Mouse (Mus musculus): ENCODE results near the gene Fam173a. TPM values are rescaled to one million over a fixed set of nuclear protein-coding genes. Genes with fewer than 3 reads are reported as not detected.

The Fam173a gene
- polyA plus RNA-seq (2015; fragmentation: Nextera tagmentation; extraction: Ambion mirVana): 86.6 and 86.8 TPM in 2 replicates

DNA sequence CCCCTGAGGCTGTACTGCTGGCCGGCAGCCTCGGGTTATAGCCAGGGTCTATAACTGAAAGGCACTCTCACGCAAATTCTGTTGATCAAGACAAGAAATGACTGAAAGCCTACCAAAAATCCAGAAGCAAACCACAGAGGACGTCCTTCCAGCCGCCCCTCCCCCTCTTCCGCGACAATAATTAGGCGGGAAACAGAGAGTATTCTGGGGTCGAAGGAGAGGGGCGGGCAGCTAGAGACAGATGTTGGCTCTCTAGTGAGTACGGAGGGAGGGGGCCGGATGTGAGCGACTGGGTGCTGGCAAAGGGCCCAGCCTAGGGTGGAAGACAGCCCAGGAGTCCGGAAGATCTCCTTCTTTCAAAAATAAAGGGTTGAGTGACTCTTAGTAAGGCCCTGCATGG lies at the start of gene Fam173a:
TSS of gene Fam173a (minus strand) at position 287 of the 400 bp plus-strand sequence.
- H3K4me2 ChIP-seq: peak within 1 kb of the TSS; percentile 88
- peak within 1 kb of the TSS; percentile 90 for H3K9ac ChIP-seq
- WGBS: 1% methylated on average over 14 of the region's 14 CpGs
- H3K4me1 ChIP-seq (replicated peaks): peaks cover 64% of the 10 kb centered on the region
- peak within 1 kb of the TSS; percentile 78 for H3K4me3 ChIP-seq
- peaks cover 20% of the 10 kb centered on the region for H3K36me3 ChIP-seq
- H3K27me3 ChIP-seq: peaks cover 4% of the 10 kb centered on the region; the same call in 1 of the 2 replicates
- peak within 1 kb of the TSS; percentile 93 for H3K27ac ChIP-seq
- ATAC-seq (ENCODE audit: low FRiP score): peak; percentile 62
- no peaks in the 10 kb centered on the region for H3K9me3 ChIP-seq

DNA sequence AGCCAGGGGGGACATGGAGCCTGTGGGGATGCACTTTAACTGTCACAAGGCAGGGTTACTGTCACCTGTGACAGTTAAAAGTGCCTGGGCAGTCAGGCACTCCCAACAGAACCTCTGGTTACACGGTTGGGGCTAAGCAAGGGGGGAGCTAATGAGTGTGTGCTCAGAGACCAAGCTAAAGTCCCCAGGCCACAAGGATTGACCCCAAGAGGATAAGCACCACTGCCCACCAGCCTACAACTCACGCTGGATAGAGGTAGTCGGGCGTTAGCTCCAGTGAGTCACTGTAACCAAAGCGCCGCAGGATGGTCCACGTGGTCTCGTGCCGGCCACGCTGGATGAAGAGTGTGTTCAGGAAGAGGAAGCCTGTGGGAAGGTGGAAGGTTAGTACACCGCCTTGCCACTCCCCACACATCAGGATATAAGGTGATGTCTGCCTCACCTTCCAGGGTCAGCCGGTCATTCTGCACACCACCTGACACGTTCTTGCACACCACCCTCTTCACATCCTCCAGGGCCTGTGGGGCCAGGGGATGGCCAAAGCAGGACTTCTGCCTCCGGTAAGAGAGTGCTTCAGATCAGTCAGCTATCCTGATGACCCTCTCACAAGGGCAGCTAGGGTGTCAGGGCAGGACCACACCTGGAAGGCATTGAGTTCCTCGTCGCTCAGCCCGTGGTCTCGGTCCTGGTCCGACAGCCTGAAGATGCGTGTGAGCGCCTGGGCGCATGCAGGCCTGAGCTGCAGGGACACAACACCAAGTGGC lies 48.6 kb upstream of the Fam173a start, which contains the start of gene Gm20683:
TSS of gene Gm20683 (minus strand) at position 647 of the 764 bp plus-strand sequence.
- Histone ChIP-seq H3K27me3 (no peaks in the 10 kb centered on the region), H3K36me3 (peaks cover 50% of the 10 kb centered on the region), H3K27ac (no peak within 1 kb of the TSS), H3K9me3 (no peaks in the 10 kb centered on the region), H3K4me1 (replicated peaks) (peaks cover 47% of the 10 kb centered on the region), H3K9ac (0 out of 2 replicates have a peak within 1 kb of the TSS, but pooled peaks have one; percentile 4), H3K4me2 (no peak within 1 kb of the TSS), H3K4me3 (no peak within 1 kb of the TSS)
- ATAC-seq (ENCODE audit: low FRiP score): no peak
- WGBS: 94% methylated on average over 22 of the region's 22 CpGs

DNA sequence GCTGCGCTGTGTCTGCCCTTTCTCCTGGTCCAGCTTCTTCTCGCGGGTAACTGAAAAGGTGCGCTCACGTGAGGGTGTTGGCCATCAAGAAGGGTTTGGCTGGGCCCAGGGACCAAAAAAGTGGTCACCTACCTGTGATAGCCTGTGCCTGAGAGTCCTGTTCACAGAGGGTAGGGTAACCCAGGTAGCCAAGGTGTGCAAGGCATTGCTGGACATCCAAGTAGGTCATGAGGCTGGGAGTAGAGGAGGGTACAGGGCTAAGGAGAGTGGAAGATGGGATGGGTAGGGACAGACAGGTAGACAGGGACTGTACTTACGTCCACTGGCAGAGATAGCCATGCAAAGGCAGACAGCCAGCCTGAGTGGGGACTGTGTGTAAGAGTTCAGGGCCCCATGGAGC lies 47.8 kb upstream of the Fam173a start:
- H3K4me2 ChIP-seq: no peak overlapping the region
- no peak overlapping the region for H3K27ac ChIP-seq
- H3K27me3 ChIP-seq: no peaks in the 10 kb centered on the region
- no peak overlapping the region for H3K4me3 ChIP-seq
- peaks cover 55% of the 10 kb centered on the region for H3K4me1 ChIP-seq (replicated peaks)
- ATAC-seq (ENCODE audit: low FRiP score): no peak
- no peaks in the 10 kb centered on the region for H3K9me3 ChIP-seq
- no peak overlapping the region for H3K9ac ChIP-seq
- WGBS: 97% methylated on average over 6 of the region's 6 CpGs
- H3K36me3 ChIP-seq: peaks cover 51% of the 10 kb centered on the region

DNA sequence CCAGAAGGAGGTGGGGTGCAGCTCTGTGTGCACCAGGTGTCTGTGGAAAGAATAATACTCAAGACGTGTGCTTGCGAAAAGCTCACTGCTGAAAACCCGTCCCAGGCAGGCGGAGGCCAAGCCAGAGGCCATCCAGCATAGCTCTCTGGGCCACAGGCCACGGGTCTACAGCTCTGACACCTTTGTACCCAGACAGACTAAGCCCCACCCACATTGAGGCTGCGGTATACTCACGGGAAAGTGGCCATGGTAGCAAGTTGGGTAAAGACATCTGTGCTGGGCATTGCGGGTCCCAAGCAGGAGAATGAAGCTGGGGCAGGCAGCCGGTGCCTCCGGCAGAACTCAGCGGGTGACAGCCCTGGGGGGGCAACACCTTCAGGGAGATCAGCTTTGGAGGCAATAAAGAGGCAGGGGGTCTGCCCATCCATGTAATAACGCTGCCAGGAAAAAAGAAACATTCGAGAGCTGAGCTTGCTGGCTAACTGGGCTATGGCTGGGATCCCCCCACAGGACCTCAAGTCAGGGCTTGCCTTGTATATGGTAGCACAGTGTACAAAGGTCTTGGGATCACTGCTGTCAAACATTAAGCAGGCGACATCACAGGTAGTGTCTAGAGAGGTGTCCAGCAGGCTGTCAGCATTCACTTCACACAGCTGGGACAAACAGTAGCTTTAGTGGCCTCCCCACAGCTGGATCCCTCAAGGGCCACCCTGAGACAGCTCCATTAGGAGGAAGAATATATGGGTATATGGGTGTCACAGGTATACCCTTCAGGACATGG lies 46.9 kb upstream of the Fam173a start:
- H3K9ac ChIP-seq: peak overlapping the region; percentile 46; the same call in 1 of the 2 replicates
- H3K4me2 ChIP-seq: no peak overlapping the region
- H3K36me3 ChIP-seq: peaks cover 57% of the 10 kb centered on the region
- H3K4me3 ChIP-seq: no peak overlapping the region
- no peak for ATAC-seq (ENCODE audit: low FRiP score)
- H3K27me3 ChIP-seq: no peaks in the 10 kb centered on the region
- H3K9me3 ChIP-seq: no peaks in the 10 kb centered on the region
- H3K27ac ChIP-seq: no peak overlapping the region
- WGBS: 89% methylated on average over 14 of the region's 14 CpGs
- peaks cover 59% of the 10 kb centered on the region for H3K4me1 ChIP-seq (replicated peaks)

DNA sequence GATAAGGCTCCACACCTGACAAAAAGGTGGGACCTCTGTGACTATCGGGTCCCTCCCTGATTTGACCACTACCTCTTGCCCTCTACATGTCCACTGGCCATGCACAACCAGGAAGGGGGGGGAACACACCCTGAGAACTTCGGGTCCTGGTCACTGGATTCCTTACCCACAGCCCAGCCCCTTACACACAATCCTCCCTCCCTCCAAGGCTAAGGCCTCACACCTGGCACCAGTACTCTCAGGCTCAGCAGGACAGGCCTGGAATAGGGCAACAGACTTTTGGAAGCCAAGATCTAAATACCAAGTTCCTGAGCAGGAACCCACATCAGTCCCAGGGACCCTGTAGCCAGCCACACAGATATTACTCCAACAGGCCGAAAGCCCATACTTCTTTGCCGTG lies 46.2 kb upstream of the Fam173a start:
- Histone ChIP-seq H3K27me3 (no peaks in the 10 kb centered on the region), H3K9me3 (no peaks in the 10 kb centered on the region), H3K27ac (peak overlapping the region; percentile 8; the same call in 1 of the 2 replicates), H3K4me1 (replicated peaks) (peaks cover 64% of the 10 kb centered on the region), H3K36me3 (peaks cover 57% of the 10 kb centered on the region), H3K9ac (peak overlapping the region; percentile 46; the same call in 1 of the 2 replicates), H3K4me2 (no peak overlapping the region), H3K4me3 (no peak overlapping the region)
- ATAC-seq (ENCODE audit: low FRiP score): no peak
- 87% methylated on average over 4 of the region's 4 CpGs for WGBS

DNA sequence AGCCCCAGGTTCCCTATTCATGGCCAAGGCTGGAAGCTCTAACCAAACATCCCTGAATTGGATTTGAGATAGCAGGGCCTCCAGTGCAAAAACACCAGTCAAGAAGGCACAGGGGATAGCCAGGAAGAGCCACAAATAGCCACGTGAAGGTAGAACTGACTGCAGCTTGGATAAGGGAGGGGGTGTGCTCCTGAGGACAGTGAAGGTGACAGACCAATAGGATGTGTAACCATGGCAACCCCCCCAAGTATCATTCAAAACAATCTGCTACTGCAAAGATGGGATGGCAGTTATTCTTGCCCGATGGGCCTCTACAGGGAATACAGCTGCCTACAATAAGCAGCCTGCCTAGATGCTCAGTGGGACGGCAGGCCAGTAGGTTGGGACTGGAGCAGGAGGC lies 44.8 kb upstream of the Fam173a start:
- H3K27ac ChIP-seq: peak overlapping the region; percentile 88
- no peak for ATAC-seq (ENCODE audit: low FRiP score)
- no peaks in the 10 kb centered on the region for H3K9me3 ChIP-seq
- H3K4me3 ChIP-seq: peak overlapping the region; percentile 49
- peaks cover 56% of the 10 kb centered on the region for H3K36me3 ChIP-seq
- H3K4me1 ChIP-seq (replicated peaks): peaks cover 58% of the 10 kb centered on the region
- 12% methylated on average over 3 of the region's 3 CpGs for WGBS
- H3K27me3 ChIP-seq: no peaks in the 10 kb centered on the region
- peak overlapping the region; percentile 99 for H3K4me2 ChIP-seq
- peak overlapping the region; percentile 91 for H3K9ac ChIP-seq

DNA sequence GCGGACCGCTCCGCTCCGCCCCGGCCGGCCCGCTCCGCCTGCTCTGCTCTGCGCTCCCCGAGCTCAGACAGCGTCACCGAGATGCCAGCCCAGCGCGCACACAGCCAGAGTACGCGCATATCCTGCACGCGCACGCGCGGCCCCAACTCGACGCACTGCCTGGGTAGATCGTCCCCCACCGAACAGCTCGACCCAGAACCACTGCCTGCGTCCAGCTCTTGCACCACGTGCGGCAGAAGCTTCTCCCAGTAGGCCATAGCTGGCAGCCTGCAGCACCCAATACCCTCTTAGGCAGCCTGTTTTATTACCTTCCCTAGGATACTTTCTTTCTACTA lies 44.3 kb upstream of the Fam173a start, which contains the start of gene Rhbdl1:
TSS of gene Rhbdl1 (minus strand) at position 220 of the 335 bp plus-strand sequence.
- Histone ChIP-seq H3K36me3 (peaks cover 52% of the 10 kb centered on the region), H3K27ac (peak within 1 kb of the TSS; percentile 88), H3K9me3 (no peaks in the 10 kb centered on the region), H3K27me3 (no peaks in the 10 kb centered on the region), H3K4me3 (peak within 1 kb of the TSS; percentile 49), H3K9ac (peak within 1 kb of the TSS; percentile 91), H3K4me1 (replicated peaks) (peaks cover 61% of the 10 kb centered on the region), H3K4me2 (peak within 1 kb of the TSS; percentile 99)
- peak; percentile 49; the same call in 1 of the 2 replicates for ATAC-seq (ENCODE audit: low FRiP score)
- WGBS: under 1% methylated on average over 29 of the region's 29 CpGs

DNA sequence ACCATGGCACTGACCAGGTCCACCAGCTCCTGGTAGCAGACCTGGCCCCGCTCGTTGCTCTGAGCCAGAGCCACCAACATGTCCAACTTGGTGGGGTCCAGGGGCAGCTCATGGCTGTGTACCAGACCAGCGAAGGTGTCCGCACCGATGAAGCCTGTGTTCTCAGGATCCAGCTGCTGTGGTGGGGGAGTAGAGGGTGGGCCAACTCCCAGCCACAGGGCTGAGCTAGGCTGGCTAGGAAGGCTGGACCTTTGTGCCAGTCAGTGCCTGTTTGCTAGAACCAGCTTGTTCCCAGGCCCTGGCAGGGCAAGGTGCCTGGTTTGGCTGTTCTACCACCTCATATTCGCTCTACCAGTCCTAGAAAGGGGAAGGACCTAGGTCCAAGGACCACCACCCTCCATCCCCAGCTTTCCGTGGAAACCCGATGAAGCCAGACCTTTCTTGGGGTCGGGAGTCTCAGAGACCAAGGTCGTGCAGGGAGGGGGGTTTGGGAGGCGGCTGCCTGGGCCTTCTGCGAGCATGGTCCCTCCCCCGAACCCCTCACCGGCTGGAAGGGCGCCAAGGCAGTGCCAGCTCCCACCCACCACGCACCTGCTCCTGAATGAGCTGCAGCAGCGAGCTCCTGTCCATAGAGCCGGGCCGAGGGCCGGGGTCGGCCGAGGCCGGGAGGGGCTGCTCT lies 43.8 kb upstream of the Fam173a start:
- WGBS: 22% methylated on average over 23 of the region's 23 CpGs
- H3K9ac ChIP-seq: peak overlapping the region; percentile 91

DNA sequence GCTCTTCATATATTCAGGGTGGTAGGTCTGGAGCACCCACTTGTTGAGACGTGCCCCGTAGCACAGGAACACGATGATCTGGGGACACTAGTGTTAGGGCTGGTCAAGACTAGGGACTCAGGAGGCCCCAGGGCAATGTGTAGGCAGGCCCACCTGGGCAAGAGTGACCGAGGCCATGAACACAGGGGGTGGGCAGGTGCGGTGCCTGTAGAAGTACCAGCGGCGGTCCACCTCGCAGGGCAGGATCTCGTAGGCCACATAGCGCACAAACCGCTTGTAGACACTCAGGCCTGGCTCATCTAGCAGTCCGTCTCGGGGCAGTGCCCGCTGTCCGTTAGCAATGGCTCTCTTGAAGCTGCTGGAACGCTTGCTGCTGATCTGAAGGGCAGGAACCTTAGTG lies 43.1 kb upstream of the Fam173a start:
- Histone ChIP-seq H3K4me3 (peak overlapping the region; percentile 49; the same call in 1 of the 2 replicates), H3K4me1 (replicated peaks) (peaks cover 74% of the 10 kb centered on the region), H3K9ac (peak overlapping the region; percentile 91), H3K4me2 (peak overlapping the region; percentile 99), H3K27me3 (no peaks in the 10 kb centered on the region), H3K9me3 (no peaks in the 10 kb centered on the region), H3K27ac (peak overlapping the region; percentile 88; the same call in 1 of the 2 replicates), H3K36me3 (peaks cover 49% of the 10 kb centered on the region)
- WGBS: 90% methylated on average over 16 of the region's 16 CpGs
- ATAC-seq (ENCODE audit: low FRiP score): no peak

More for the DNA sequence above, 43.8 kb upstream of the Fam173a start:
- H3K27me3 ChIP-seq: no peaks in the 10 kb centered on the region
- ATAC-seq (ENCODE audit: low FRiP score): no peak
- H3K27ac ChIP-seq: peak overlapping the region; percentile 88
- peak overlapping the region; percentile 99 for H3K4me2 ChIP-seq
- H3K4me3 ChIP-seq: peak overlapping the region; percentile 49
- peaks cover 66% of the 10 kb centered on the region for H3K4me1 ChIP-seq (replicated peaks)
- peaks cover 49% of the 10 kb centered on the region for H3K36me3 ChIP-seq
- H3K9me3 ChIP-seq: no peaks in the 10 kb centered on the region

DNA sequence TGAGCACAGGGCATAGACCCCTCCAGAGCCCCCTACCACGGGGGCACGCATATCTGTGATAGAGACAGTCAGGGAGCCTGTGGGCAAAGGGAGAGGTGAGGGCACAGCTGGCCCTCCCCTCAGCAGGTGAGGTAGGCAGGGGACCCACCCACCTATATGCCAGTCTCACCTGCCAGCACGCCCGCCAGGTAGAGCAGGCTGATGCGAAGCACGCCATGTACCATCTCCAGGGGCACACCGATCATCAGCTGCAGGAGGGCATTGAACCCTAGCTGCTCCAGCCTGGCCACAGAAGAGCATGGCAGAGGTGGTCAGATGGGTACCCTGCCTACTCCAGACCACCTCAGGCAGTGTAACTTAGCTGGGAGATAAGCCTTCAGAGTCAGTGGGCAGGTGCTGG lies 42.6 kb upstream of the Fam173a start:
- H3K27me3 ChIP-seq: no peaks in the 10 kb centered on the region
- H3K9ac ChIP-seq: peak overlapping the region; percentile 91
- peaks cover 79% of the 10 kb centered on the region for H3K4me1 ChIP-seq (replicated peaks)
- no peaks in the 10 kb centered on the region for H3K9me3 ChIP-seq
- no peak for ATAC-seq (ENCODE audit: low FRiP score)
- peaks cover 49% of the 10 kb centered on the region for H3K36me3 ChIP-seq
- 94% methylated on average over 7 of the region's 7 CpGs for WGBS
- peak overlapping the region; percentile 99 for H3K4me2 ChIP-seq
- peak overlapping the region; percentile 82; the same call in 1 of the 2 replicates for H3K4me3 ChIP-seq
- no peak overlapping the region for H3K27ac ChIP-seq

DNA sequence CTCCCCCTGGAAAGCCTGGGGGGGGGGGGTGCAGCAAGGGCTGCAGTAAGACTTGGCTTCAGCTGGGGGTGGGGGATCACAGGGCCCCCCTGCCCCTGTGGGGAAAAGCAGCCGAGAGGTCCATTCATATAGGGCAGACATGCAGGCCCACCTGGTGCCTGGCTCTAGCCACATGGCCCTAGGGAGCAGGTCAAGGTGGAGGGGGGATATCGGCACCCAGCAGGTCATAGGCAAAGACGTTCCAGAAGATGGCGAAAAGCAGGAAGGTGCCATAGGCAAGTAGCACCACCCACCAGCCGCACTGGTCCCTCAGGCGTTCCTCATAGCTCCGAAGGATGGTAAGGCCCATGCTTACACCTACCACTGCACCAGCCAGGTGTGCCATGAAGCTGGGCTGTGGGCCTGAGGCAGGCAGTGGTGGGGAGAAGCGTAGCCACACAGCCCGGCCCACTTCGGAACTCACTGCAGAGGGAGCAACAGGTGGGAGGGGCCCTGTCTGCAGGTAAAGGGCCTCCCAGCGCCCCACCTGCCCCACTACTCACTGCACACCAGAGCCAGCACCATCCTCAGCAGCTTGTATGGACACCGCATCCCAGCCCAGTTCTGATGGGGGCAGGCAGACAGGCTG lies 42.0 kb upstream of the Fam173a start:
- no peaks in the 10 kb centered on the region for H3K9me3 ChIP-seq
- peak overlapping the region; percentile 99 for H3K4me2 ChIP-seq
- peak overlapping the region; percentile 91 for H3K9ac ChIP-seq
- peaks cover 85% of the 10 kb centered on the region for H3K4me1 ChIP-seq (replicated peaks)
- WGBS: 91% methylated on average over 12 of the region's 12 CpGs
- peaks cover 49% of the 10 kb centered on the region for H3K36me3 ChIP-seq
- H3K27me3 ChIP-seq: no peaks in the 10 kb centered on the region
- peak overlapping the region; percentile 82 for H3K4me3 ChIP-seq
- ATAC-seq (ENCODE audit: low FRiP score): no peak
- H3K27ac ChIP-seq: peak overlapping the region; percentile 97; the same call in 1 of the 2 replicates

Data from hindbrain, embryonic 13.5 days (tissue).